Mouse (Mus musculus) midbrain, embryonic 16.5 days (tissue): Measurements from ENCODE around the gene Gm9736. TPM values are rescaled to one million over a fixed set of nuclear protein-coding genes. Genes with fewer than 3 reads are reported as not detected.
"Not testable (repeated sequence)": the region's sequence is repeated elsewhere in the genome, so short reads cannot be mapped to it uniquely, and the experiment has no call there.

Experiments
- ATAC-seq: fragments of 200-750 bp; cut with Nextera tagmentation; 2 replicates; pipeline ENCODE4 v1.8.0; 2017; ENCODE audit warnings: moderate TSS enrichment
- H3K27ac ChIP-seq: fragments of 300-500 bp; sonication (generic); 2 replicates; pipeline ENCODE4 v1.5.1; 2014; ENCODE audit warnings: mild to moderate bottlenecking, low read length, mixed read lengths
- H3K27me3 ChIP-seq: fragments of 300-500 bp; sonication (generic); 2 replicates; pipeline ENCODE4 v1.6.1; 2014; ENCODE audit warnings: low read depth, low read length, mixed read lengths; ENCODE audit not compliant: control insufficient read depth, insufficient read depth
- H3K36me3 ChIP-seq: fragments of 300-500 bp; sonication (generic); 2 replicates; pipeline ENCODE4 v1.6.1; 2014; ENCODE audit warnings: mild to moderate bottlenecking, low read length, moderate library complexity, mixed read lengths; ENCODE audit not compliant: control insufficient read depth, insufficient read depth
- H3K4me1 ChIP-seq: fragments of 300-500 bp; sonication (generic); 2 replicates; pipeline ENCODE4 v1.6.1; 2014; ENCODE audit warnings: mild to moderate bottlenecking, low read length, mixed read lengths; ENCODE audit not compliant: control insufficient read depth, insufficient read depth
- H3K4me2 ChIP-seq: fragments of 300-500 bp; sonication (generic); 2 replicates; pipeline ENCODE4 v1.6.1; 2014; ENCODE audit warnings: mild to moderate bottlenecking, low read length, mixed read lengths
- H3K4me3 ChIP-seq: fragments of 300-500 bp; sonication (generic); 2 replicates; pipeline ENCODE4 v1.5.1; 2014; ENCODE audit warnings: low read depth, mild to moderate bottlenecking, low read length, moderate library complexity, mixed read lengths
- H3K9ac ChIP-seq: fragments of 300-500 bp; sonication (generic); 2 replicates; pipeline ENCODE4 v1.6.1; 2014; ENCODE audit warnings: low read depth, low read length, mixed read lengths
- H3K9me3 ChIP-seq: fragments of 300-500 bp; sonication (generic); replicated peaks from 2 replicates; pipeline ENCODE4 v1.6.1; 2014; ENCODE audit warnings: mild to moderate bottlenecking, low read length, mixed read lengths; ENCODE audit not compliant: control insufficient read depth, poor library complexity, severe bottlenecking
- WGBS: fragments of 180-500 bp; shearing (Covaris S2); extraction: QIAGEN DNeasy Blood & Tissue Kit; methylation state at CpG from one replicate; pipeline ENCODE4 v1.1.7; 2014; 5-methylcytosine and 5-hydroxymethylcytosine counted together
- polyA plus RNA-seq: library from polyadenylated mRNA; unstranded; fragments of >200 nt; fragmentation: Nextera tagmentation; extraction: Ambion mirVana; gene quantifications from 2 replicates; pipeline ENCODE4 v1.2.1, GENCODE M21; 2015

The Gm9736 gene
- polyA plus RNA-seq, 1 experiment from 2014 or later, result not detected

DNA sequence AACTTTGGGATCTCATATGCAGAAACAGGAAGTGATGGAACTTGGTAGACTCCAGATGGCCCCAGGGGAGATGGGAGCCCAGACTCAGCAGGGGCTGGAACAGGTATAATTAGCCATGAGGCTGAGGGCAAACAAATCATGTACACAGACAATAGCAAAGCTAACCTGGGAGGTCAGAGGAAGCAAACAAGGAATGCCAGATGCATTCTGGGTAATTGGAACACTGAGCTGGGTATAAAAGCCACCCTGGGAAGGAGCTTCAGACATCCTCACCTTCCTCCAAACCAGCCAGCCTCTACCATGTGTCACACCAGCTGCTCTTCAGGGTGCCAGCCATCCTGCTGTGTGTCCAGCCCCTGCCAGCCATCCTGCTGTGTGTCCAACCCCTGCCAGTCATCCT, 40.0 kb downstream of the Gm9736 start, which contains the start of gene Gm10024:
Gene Gm10024 (plus strand): TSS at position 301 of the 400 bp plus-strand sequence.
- not testable (repeated sequence) for H3K27me3 ChIP-seq, H3K9me3 ChIP-seq, H3K4me1 ChIP-seq, H3K36me3 ChIP-seq, H3K9ac ChIP-seq, H3K4me2 ChIP-seq, ATAC-seq, H3K27ac ChIP-seq, H3K4me3 ChIP-seq

DNA sequence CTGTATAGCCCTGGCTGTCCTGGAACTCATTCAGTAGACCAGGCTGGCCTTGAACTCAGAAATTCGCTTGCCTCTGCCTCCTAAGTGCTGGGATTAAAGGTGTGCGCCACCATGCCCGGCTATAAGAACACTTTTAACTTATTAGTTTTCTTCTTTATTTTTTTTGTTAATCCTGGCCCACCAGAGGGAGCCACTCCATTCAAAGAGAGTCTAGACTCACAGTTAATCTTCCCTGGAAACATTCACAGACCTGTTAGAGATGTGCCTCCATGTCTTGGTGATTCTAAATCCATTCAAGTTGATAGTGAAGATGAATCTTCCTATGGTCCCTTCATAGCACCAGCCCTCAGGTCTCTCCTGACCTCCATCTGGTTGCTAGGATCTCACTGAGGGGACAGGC, 41.3 kb downstream of the Gm9736 start:
- Histone ChIP-seq H3K36me3 (no peaks in the 10 kb centered on the region), H3K27me3 (no peaks in the 10 kb centered on the region), H3K27ac (no peak overlapping the region), H3K9ac (no peak overlapping the region), H3K4me1 (no peaks in the 10 kb centered on the region), H3K4me3 (no peak overlapping the region), H3K4me2 (no peak overlapping the region), H3K9me3 (peaks cover 2% of the 10 kb centered on the region; the same call in 1 of the 2 replicates)
- ATAC-seq, result no peak
- whole genome bisulfite sequencing, result 74% methylated on average over 3 of the region's 3 CpGs

DNA sequence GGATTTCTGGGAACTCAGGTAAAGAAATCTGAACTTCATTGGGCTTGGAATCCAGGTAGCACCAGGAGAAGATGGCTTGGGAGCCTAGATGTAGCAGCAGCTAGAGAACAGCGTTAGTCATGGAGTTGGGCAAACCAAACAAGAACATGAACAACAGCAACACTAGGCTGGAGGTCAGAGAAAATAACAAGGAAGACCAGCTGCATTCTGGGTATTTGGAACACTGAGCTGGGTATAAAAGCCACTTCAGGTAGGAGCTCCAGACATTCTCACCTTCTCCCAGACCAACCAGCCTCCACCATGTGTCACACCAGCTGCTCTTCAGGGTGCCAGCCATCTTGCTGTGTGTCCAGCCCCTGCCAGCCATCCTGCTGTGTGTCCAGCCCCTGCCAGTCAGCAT, 44.8 kb downstream of the Gm9736 start, which contains the start of gene Gm10272:
Gene Gm10272 (plus strand): TSS at position 301 of the 400 bp plus-strand sequence.
- Histone ChIP-seq H3K4me3 (no peak within 1 kb of the TSS), H3K4me1 (no peaks in the 10 kb centered on the region), H3K9me3 (peaks cover 4% of the 10 kb centered on the region; the same call in 1 of the 2 replicates), H3K9ac (no peak within 1 kb of the TSS), H3K27me3 (no peaks in the 10 kb centered on the region), H3K27ac (no peak within 1 kb of the TSS), H3K4me2 (no peak within 1 kb of the TSS), H3K36me3 (no peaks in the 10 kb centered on the region)
- ATAC-seq, result no peak
- 92% methylated on average over 1 of the region's 1 CpGs for WGBS

Other genes with a start within 250 kb of the Gm9736 start
- 40.5 and 44.1 TPM in 2 replicates for gene Fam207a, start 235.6 kb downstream of the Gm9736 start, polyA plus RNA-seq
- gene Itgb2, start 221.1 kb downstream of the Gm9736 start, polyA plus RNA-seq, result 0.59 and 0.67 TPM in 2 replicates
- gene Pttg1ip, start 169.6 kb downstream of the Gm9736 start, polyA plus RNA-seq, result 63.6 and 70.8 TPM in 2 replicates
- gene Sumo3, start 145.3 kb downstream of the Gm9736 start, polyA plus RNA-seq, result 315 and 350 TPM in 2 replicates
- gene Gm49325, start 145.2 kb downstream of the Gm9736 start, polyA plus RNA-seq, result 1.5 and 2.9 TPM in 2 replicates
- gene Ube2g2, start 129.1 kb downstream of the Gm9736 start, polyA plus RNA-seq, result 80.9 and 81.8 TPM in 2 replicates
- 1.3 and 1.6 TPM in 2 replicates for gene Tspear, start 64.8 kb downstream of the Gm9736 start, polyA plus RNA-seq
- not detected in 2 replicates for gene Gm19402, start 60.6 kb downstream of the Gm9736 start, polyA plus RNA-seq
- gene Gm9508, start 54.1 kb downstream of the Gm9736 start, polyA plus RNA-seq, result not detected in 2 replicates
- not detected in 2 replicates for gene Gm10272, start 44.7 kb downstream of the Gm9736 start, polyA plus RNA-seq
- not detected in 2 replicates for gene Gm10024, start 39.9 kb downstream of the Gm9736 start, polyA plus RNA-seq
- gene Gm10142, start 35.5 kb downstream of the Gm9736 start, polyA plus RNA-seq, result not detected in 2 replicates
- gene Krtap12-1, start 30.8 kb downstream of the Gm9736 start, polyA plus RNA-seq, result not detected in 2 replicates
- not detected in 2 replicates for gene Gm10100, start 24.9 kb downstream of the Gm9736 start, polyA plus RNA-seq
- not detected in 2 replicates for gene Gm18596, start 8.7 kb downstream of the Gm9736 start, polyA plus RNA-seq
- not detected in 2 replicates for gene Gm3233, start 8.3 kb upstream of the Gm9736 start, polyA plus RNA-seq
- gene Gm3238, start 20.0 kb upstream of the Gm9736 start, polyA plus RNA-seq, result not detected in 2 replicates
- gene Gm7138, start 25.6 kb upstream of the Gm9736 start, polyA plus RNA-seq, result not detected in 2 replicates
- gene Gm3250, start 31.2 kb upstream of the Gm9736 start, polyA plus RNA-seq, result not detected in 2 replicates
- not detected in 2 replicates for gene Gm7137, start 36.8 kb upstream of the Gm9736 start, polyA plus RNA-seq
- not detected in 2 replicates for gene Gm9639, start 43.7 kb upstream of the Gm9736 start, polyA plus RNA-seq
- gene Gm19668, start 47.8 kb upstream of the Gm9736 start, polyA plus RNA-seq, result not detected in 2 replicates
- not detected in 2 replicates for gene Gm9507, start 60.5 kb upstream of the Gm9736 start, polyA plus RNA-seq
- gene Gm2696, start 63.3 kb upstream of the Gm9736 start, polyA plus RNA-seq, result not detected in 2 replicates
- gene Krtap10-4, start 75.7 kb upstream of the Gm9736 start, polyA plus RNA-seq, result not detected in 2 replicates
- not detected in 2 replicates for gene Krtap10-10, start 84.6 kb upstream of the Gm9736 start, polyA plus RNA-seq
- not detected in 2 replicates for gene Gm36176, start 95.4 kb upstream of the Gm9736 start, polyA plus RNA-seq
- not detected in 2 replicates for gene Gm10318, start 101.5 kb upstream of the Gm9736 start, polyA plus RNA-seq
- gene Gm3285, start 110.6 kb upstream of the Gm9736 start, polyA plus RNA-seq, result not detected in 2 replicates
- gene Lrrc3, start 151.2 kb upstream of the Gm9736 start, polyA plus RNA-seq, result 25.4 and 28.7 TPM in 2 replicates
- gene Trpm2, start 219.2 kb upstream of the Gm9736 start, polyA plus RNA-seq, result 6.3 and 6.4 TPM in 2 replicates
- 47.9 and 48.1 TPM in 2 replicates for gene 1810043G02Rik, start 227.2 kb upstream of the Gm9736 start, polyA plus RNA-seq